ENCODE assay signal across 17 mouse cellular contexts in genomic region chr10:122308691-122309090, GRCm38 (mm10).
DNase-seq lines count a peak whose midpoint lies in the region; ATAC-seq lines count a peak whose summit lies in the region.
"Had no signal": no experiment of that assay in that cellular context is flagged by ENCODE, and none has a peak within 500 bp of the region (broad histone marks: within the 10 kb centered on the region; RNA-seq: fewer than 3 reads in every experiment).

No protein-coding gene starts in this region.

- no peaks in the 10 kb centered on the region for H3K27me3 ChIP-seq in heart, embryonic 12.5 days (replicated peaks)
- no peaks in the 10 kb centered on the region for H3K27me3 ChIP-seq in midbrain, embryonic 16.5 days (ENCODE audit: control insufficient read depth, insufficient read depth, low read depth, low read length)
- H3K27me3 ChIP-seq: hindbrain, embryonic 15.5 days; intestine, embryonic 15.5 days; liver, embryonic 13.5 days; midbrain, embryonic 15.5 days had no signal

- H3K4me2 ChIP-seq in heart, embryonic 12.5 days, result no peak overlapping the region
- no peak overlapping the region for H3K4me2 ChIP-seq in midbrain, embryonic 16.5 days (ENCODE audit: low read length)
- H3K4me2 ChIP-seq: hindbrain, embryonic 15.5 days; intestine, embryonic 15.5 days; liver, embryonic 13.5 days; lung, embryonic 14.5 days; midbrain, embryonic 15.5 days had no signal

- DNase-seq in heart, adult 18-20 months, result peak; percentile 50 to 58
- DNase-seq in kidney, postnatal 36 days, result peak; percentile 11 to 39
- DNase-seq in kidney, postnatal 10 days, result no peak
- DNase-seq in adrenal gland, postnatal 10 days, result peak; percentile 51
- no peak for DNase-seq in cerebellum, postnatal 4 days (ENCODE audit: low spot score in 2 of 2)
- DNase-seq: cerebellum, adult 18-20 months; cerebellum, postnatal 36 days; forebrain, postnatal 0 days; liver, embryonic 13.5 days; lung, embryonic 14.5 days; lung, postnatal 36 days had no signal

- no peaks in the 10 kb centered on the region for H3K36me3 ChIP-seq in heart, embryonic 12.5 days
- H3K36me3 ChIP-seq in midbrain, embryonic 16.5 days (ENCODE audit: control insufficient read depth, insufficient read depth, low read length), result no peaks in the 10 kb centered on the region
- H3K36me3 ChIP-seq: forebrain, embryonic 10.5 days; hindbrain, embryonic 15.5 days; intestine, embryonic 15.5 days; liver, embryonic 13.5 days; midbrain, embryonic 15.5 days had no signal

- H3K9me3 ChIP-seq in heart, embryonic 12.5 days (replicated peaks), result no peaks in the 10 kb centered on the region
- no peaks in the 10 kb centered on the region for H3K9me3 ChIP-seq in midbrain, embryonic 16.5 days (replicated peaks; ENCODE audit: control insufficient read depth, low read length, poor library complexity, severe bottlenecking)
- H3K9me3 ChIP-seq: forebrain, embryonic 10.5 days; hindbrain, embryonic 15.5 days; intestine, embryonic 15.5 days; liver, embryonic 13.5 days; midbrain, embryonic 15.5 days had no signal

- H3K27ac ChIP-seq in heart, embryonic 12.5 days (ENCODE audit: poor library complexity, severe bottlenecking), result no peak overlapping the region
- no peak overlapping the region for H3K27ac ChIP-seq in midbrain, embryonic 16.5 days (ENCODE audit: low read length)
- H3K27ac ChIP-seq: forebrain, embryonic 10.5 days; hindbrain, embryonic 15.5 days; intestine, embryonic 15.5 days; liver, embryonic 13.5 days; midbrain, embryonic 15.5 days had no signal

- no peak overlapping the region for H3K4me3 ChIP-seq in heart, embryonic 12.5 days
- no peak overlapping the region for H3K4me3 ChIP-seq in midbrain, embryonic 16.5 days (ENCODE audit: low read depth, low read length)
- H3K4me3 ChIP-seq: forebrain, embryonic 10.5 days; hindbrain, embryonic 15.5 days; intestine, embryonic 15.5 days; liver, embryonic 13.5 days; midbrain, embryonic 15.5 days had no signal

- 79% methylated on average over 3 of the region's 3 CpGs for WGBS in heart, embryonic 12.5 days
- 86% methylated on average over 3 of the region's 3 CpGs for WGBS in midbrain, embryonic 16.5 days

- ATAC-seq in heart, embryonic 12.5 days (ENCODE audit: insufficient number of reproducible peaks, low FRiP score), result no peak
- no peak for ATAC-seq in midbrain, embryonic 16.5 days
- ATAC-seq: forebrain, postnatal 0 days; intestine, embryonic 15.5 days; midbrain, embryonic 15.5 days had no signal

- H3K9ac ChIP-seq in heart, embryonic 12.5 days, result no peak overlapping the region
- H3K9ac ChIP-seq in midbrain, embryonic 16.5 days (ENCODE audit: low read depth, low read length), result no peak overlapping the region
- H3K9ac ChIP-seq: forebrain, postnatal 0 days; hindbrain, embryonic 15.5 days; intestine, embryonic 15.5 days; liver, embryonic 13.5 days; lung, embryonic 14.5 days; midbrain, embryonic 15.5 days had no signal

- no peaks in the 10 kb centered on the region for H3K4me1 ChIP-seq in heart, embryonic 12.5 days (replicated peaks)
- no peaks in the 10 kb centered on the region for H3K4me1 ChIP-seq in midbrain, embryonic 16.5 days (ENCODE audit: control insufficient read depth, insufficient read depth, low read length)
- H3K4me1 ChIP-seq: forebrain, embryonic 10.5 days; hindbrain, embryonic 15.5 days; intestine, embryonic 15.5 days; liver, embryonic 13.5 days; midbrain, embryonic 15.5 days had no signal

Comparison
In these comparisons a context has a peak if more than half of its experiments do, and no peak if none do; other contexts are left out.
1. DNase-seq: peak in heart, adult 18-20 months (2 of 2), kidney, postnatal 36 days (2 of 2) and adrenal gland, postnatal 10 days (single experiment); none in kidney, postnatal 10 days (single experiment) and cerebellum, postnatal 4 days (0 of 2).